Mouse (Mus musculus): ENCODE data around the gene Afm. TPM values are rescaled to one million over a fixed set of nuclear protein-coding genes. Genes with fewer than 3 reads are reported as not detected.

The Afm gene
- polyA plus RNA-seq (2011; ENCODE audit: insufficient read length, low read depth, missing spikeins) = not detected in 2 replicates

GRCm38 (mm10) chr5:90518356-90519100 lies at the start of gene Afm:
Afm (plus strand) TSS chr5:90518932.
- no peak within 1 kb of the TSS for H3K4me3 ChIP-seq (ENCODE audit: insufficient read depth, low read length)
- no peaks in the 10 kb centered on the region for H3K4me1 ChIP-seq (ENCODE audit: control insufficient read depth, insufficient read depth, low read length)
- H3K27ac ChIP-seq (ENCODE audit: insufficient read depth, low read length) = no peak within 1 kb of the TSS
- TF ChIP-seq POLR2A (IDR thresholded peaks at IDR 0.05; ENCODE audit: low read depth, low read length) = no peak
- no peak for TF ChIP-seq CTCF (IDR thresholded peaks at IDR 0.05; ENCODE audit: borderline replicate concordance, insufficient read depth, low read length)

- Histone ChIP-seq H3K4me1 (ENCODE audit: control insufficient read depth, insufficient read depth, low read length) (peaks cover 2% of the 10 kb centered on the region; the same call in 1 of the 2 replicates), H3K27ac (ENCODE audit: insufficient read depth, low read length) (no peak overlapping the region), H3K4me3 (ENCODE audit: insufficient read depth, low read length) (no peak overlapping the region)
- no peak for TF ChIP-seq CTCF (IDR thresholded peaks at IDR 0.05; ENCODE audit: borderline replicate concordance, insufficient read depth, low read length)
Measured at GRCm38 (mm10) chr5:90470836-90471235, 47.9 kb upstream of the Afm start.

- Histone ChIP-seq H3K4me1 (ENCODE audit: control insufficient read depth, insufficient read depth, low read length) (no peaks in the 10 kb centered on the region), H3K4me3 (ENCODE audit: insufficient read depth, low read length) (no peak overlapping the region), H3K27ac (ENCODE audit: insufficient read depth, low read length) (no peak overlapping the region)
- TF ChIP-seq CTCF (IDR thresholded peaks at IDR 0.05; ENCODE audit: borderline replicate concordance, insufficient read depth, low read length) (no peak), POLR2A (IDR thresholded peaks at IDR 0.05; ENCODE audit: low read depth, low read length) (no peak)
Measured at GRCm38 (mm10) chr5:90473902-90474301, 44.8 kb upstream of the Afm start.

GRCm38 (mm10) chr5:90474369-90474768 lies 44.4 kb upstream of the Afm start:
- no peak for TF ChIP-seq CTCF (IDR thresholded peaks at IDR 0.05; ENCODE audit: borderline replicate concordance, insufficient read depth, low read length)
- TF ChIP-seq POLR2A (IDR thresholded peaks at IDR 0.05; ENCODE audit: low read depth, low read length) = no peak
- no peaks in the 10 kb centered on the region for H3K4me1 ChIP-seq (ENCODE audit: control insufficient read depth, insufficient read depth, low read length)
- H3K27ac ChIP-seq (ENCODE audit: insufficient read depth, low read length) = no peak overlapping the region
- H3K4me3 ChIP-seq (ENCODE audit: insufficient read depth, low read length) = no peak overlapping the region

GRCm38 (mm10) chr5:90476741-90477140 lies 42.0 kb upstream of the Afm start:
- Histone ChIP-seq H3K4me3 (ENCODE audit: insufficient read depth, low read length) (no peak overlapping the region), H3K27ac (ENCODE audit: insufficient read depth, low read length) (no peak overlapping the region), H3K4me1 (ENCODE audit: control insufficient read depth, insufficient read depth, low read length) (no peaks in the 10 kb centered on the region)
- TF ChIP-seq POLR2A (IDR thresholded peaks at IDR 0.05; ENCODE audit: low read depth, low read length) (no peak), CTCF (IDR thresholded peaks at IDR 0.05; ENCODE audit: borderline replicate concordance, insufficient read depth, low read length) (no peak)

GRCm38 (mm10) chr5:90477308-90478140 lies 41.2 kb upstream of the Afm start:
- Histone ChIP-seq H3K4me3 (ENCODE audit: insufficient read depth, low read length) (no peak overlapping the region), H3K27ac (ENCODE audit: insufficient read depth, low read length) (no peak overlapping the region), H3K4me1 (ENCODE audit: control insufficient read depth, insufficient read depth, low read length) (no peaks in the 10 kb centered on the region)
- TF ChIP-seq POLR2A (IDR thresholded peaks at IDR 0.05; ENCODE audit: low read depth, low read length) (no peak), CTCF (IDR thresholded peaks at IDR 0.05; ENCODE audit: borderline replicate concordance, insufficient read depth, low read length) (no peak)

- no peak overlapping the region for H3K4me3 ChIP-seq (ENCODE audit: insufficient read depth, low read length)
- TF ChIP-seq POLR2A (IDR thresholded peaks at IDR 0.05; ENCODE audit: low read depth, low read length) (no peak), CTCF (IDR thresholded peaks at IDR 0.05; ENCODE audit: borderline replicate concordance, insufficient read depth, low read length) (no peak)
- H3K27ac ChIP-seq (ENCODE audit: insufficient read depth, low read length) = no peak overlapping the region
- no peaks in the 10 kb centered on the region for H3K4me1 ChIP-seq (ENCODE audit: control insufficient read depth, insufficient read depth, low read length)
Measured at GRCm38 (mm10) chr5:90478886-90479285, 39.8 kb upstream of the Afm start.

- Histone ChIP-seq H3K27ac (ENCODE audit: insufficient read depth, low read length) (no peak overlapping the region), H3K4me3 (ENCODE audit: insufficient read depth, low read length) (no peak overlapping the region), H3K4me1 (ENCODE audit: control insufficient read depth, insufficient read depth, low read length) (no peaks in the 10 kb centered on the region)
- TF ChIP-seq POLR2A (IDR thresholded peaks at IDR 0.05; ENCODE audit: low read depth, low read length) (no peak), CTCF (IDR thresholded peaks at IDR 0.05; ENCODE audit: borderline replicate concordance, insufficient read depth, low read length) (no peak)
Measured at GRCm38 (mm10) chr5:90485597-90485996, 33.1 kb upstream of the Afm start.

GRCm38 (mm10) chr5:90488323-90488722 lies 30.4 kb upstream of the Afm start:
- Histone ChIP-seq H3K27ac (ENCODE audit: insufficient read depth, low read length) (no peak overlapping the region), H3K4me1 (ENCODE audit: control insufficient read depth, insufficient read depth, low read length) (no peaks in the 10 kb centered on the region), H3K4me3 (ENCODE audit: insufficient read depth, low read length) (no peak overlapping the region)
- TF ChIP-seq POLR2A (IDR thresholded peaks at IDR 0.05; ENCODE audit: low read depth, low read length) = no peak
- TF ChIP-seq CTCF (IDR thresholded peaks at IDR 0.05; ENCODE audit: borderline replicate concordance, insufficient read depth, low read length) = no peak

- Histone ChIP-seq H3K4me1 (ENCODE audit: control insufficient read depth, insufficient read depth, low read length) (no peaks in the 10 kb centered on the region), H3K27ac (ENCODE audit: insufficient read depth, low read length) (no peak within 1 kb of the TSS), H3K4me3 (ENCODE audit: insufficient read depth, low read length) (no peak within 1 kb of the TSS)
- no peak for TF ChIP-seq CTCF (IDR thresholded peaks at IDR 0.05; ENCODE audit: borderline replicate concordance, insufficient read depth, low read length)
- no peak for TF ChIP-seq POLR2A (IDR thresholded peaks at IDR 0.05; ENCODE audit: low read depth, low read length)
Measured at GRCm38 (mm10) chr5:90490518-90490917, 28.2 kb upstream of the Afm start, which contains the start of gene Afp. Afp (plus strand) TSS chr5:90490737.

Measured in embryonic fibroblast, embryonic 13.5 days (primary cell).